Mouse (Mus musculus): ENCODE measurements around the gene Itgb6.

GRCm38 (mm10) chr2:60627952-60628351 lies 94.5 kb downstream of the Itgb6 start:
- TF ChIP-seq HCFC1 (IDR thresholded peaks at IDR 0.05; ENCODE audit: low read depth, low read length) = no peak
- TF ChIP-seq MEF2A (IDR thresholded peaks at IDR 0.05; ENCODE audit: borderline replicate concordance, low read depth, low read length) = no peak
- TF ChIP-seq KAT2A (IDR thresholded peaks at IDR 0.05; ENCODE audit: insufficient replicate concordance, low read length) = no peak
- no peak for TF ChIP-seq USF2 (conservative IDR thresholded peaks at IDR 0.05; ENCODE audit: low read depth, low read length)
- TF ChIP-seq MAX (IDR thresholded peaks at IDR 0.05; ENCODE audit: low read length) = no peak
- no peak for TF ChIP-seq EP300 (IDR thresholded peaks at IDR 0.05; ENCODE audit: low read length)
- no peak for TF ChIP-seq ZNF384 (IDR thresholded peaks at IDR 0.05; ENCODE audit: low read depth, low read length)
- TF ChIP-seq CTCF (conservative IDR thresholded peaks at IDR 0.05 in 1 of 2, IDR thresholded peaks at IDR 0.05 in 1 of 2; ENCODE audit: low read depth in 2 of 2, low read length in 2 of 2) = no peak
- TF ChIP-seq MAZ (IDR thresholded peaks at IDR 0.05; ENCODE audit: low read depth, low read length) = no peak
- TF ChIP-seq JUND (conservative IDR thresholded peaks at IDR 0.05; ENCODE audit: low read depth, low read length) = no peak

Data from CH12.LX (cell line).